Mouse (Mus musculus) MEL (cell line): ENCODE results near the gene Pold3. TPM values are rescaled to one million over a fixed set of nuclear protein-coding genes. Genes with fewer than 3 reads are reported as not detected.

Experiments used
- DNase-seq: peaks from one replicate; pipeline ENCODE4 v3.0.0; 2011; ENCODE audit warnings: low read depth, low spot score
- H3K27ac ChIP-seq: 2 replicates; pipeline ENCODE4 v1.5.1; 2012; ENCODE audit warnings: low read depth, mild to moderate bottlenecking, control low read depth, low read length, moderate library complexity; ENCODE audit not compliant: control insufficient read depth
- H3K27me3 ChIP-seq, 2 experiments: fragments of 150-350 bp in 1 of 2; sonication (generic) in 1 of 2; 2 replicates each; pipeline ENCODE4 v1.6.1; 2012; ENCODE audit warnings: low read length in 2 of 2, mild to moderate bottlenecking in 2 of 2, improper control_type of control experiment in 1 of 2, moderate library complexity in 1 of 2; ENCODE audit not compliant: insufficient read depth in 2 of 2, control insufficient read depth in 1 of 2
- H3K36me3 ChIP-seq, 2 experiments: 2 replicates each; pipeline ENCODE4 v1.6.1; 2012 to 2014; ENCODE audit warnings: low read length in 2 of 2, improper control_type of control experiment in 1 of 2, inconsistent platforms in 1 of 2, mild to moderate bottlenecking in 1 of 2; ENCODE audit not compliant: insufficient read depth in 2 of 2, control insufficient read depth in 1 of 2
- H3K4me1 ChIP-seq, 2 experiments: fragments of 150-350 bp in 1 of 2; sonication (generic) in 1 of 2; 2 replicates each; pipeline ENCODE4 v1.6.1; 2012; ENCODE audit warnings: low read length in 2 of 2, improper control_type of control experiment in 1 of 2, mild to moderate bottlenecking in 1 of 2; ENCODE audit not compliant: insufficient read depth in 2 of 2, control insufficient read depth in 1 of 2
- H3K4me3 ChIP-seq, 2 experiments: fragments of 150-350 bp in 1 of 2; sonication (generic) in 1 of 2; 2 replicates each; pipeline ENCODE4 v1.5.1; 2012; ENCODE audit warnings: low read depth in 2 of 2, low read length in 2 of 2, mild to moderate bottlenecking in 2 of 2, moderate library complexity in 2 of 2, control low read depth in 1 of 2, improper control_type of control experiment in 1 of 2; ENCODE audit not compliant: control insufficient read depth in 1 of 2, insufficient read depth in 1 of 2
- H3K79me2 ChIP-seq: 2 replicates; pipeline ENCODE4 v1.6.1; 2012; ENCODE audit warnings: mild to moderate bottlenecking, low read length, moderate library complexity; ENCODE audit not compliant: control insufficient read depth, poor library complexity, insufficient read depth
- H3K9ac ChIP-seq: 2 replicates; pipeline ENCODE4 v1.6.1; 2012; ENCODE audit warnings: low read depth, mild to moderate bottlenecking, control low read depth, low read length, moderate library complexity; ENCODE audit not compliant: control insufficient read depth, poor library complexity, severe bottlenecking
- H3K9me3 ChIP-seq: fragments of 150-350 bp; sonication (generic); replicated peaks from 2 replicates; pipeline ENCODE4 v1.6.1; 2012; ENCODE audit warnings: mild to moderate bottlenecking, low read length, improper control_type of control experiment, moderate library complexity; ENCODE audit not compliant: insufficient read depth
- BHLHE40 ChIP-seq: IDR thresholded peaks from 2 replicates; pipeline ENCODE4 v1.6.1; 2012; ENCODE audit warnings: low read depth, mild to moderate bottlenecking, inconsistent platforms, low read length, improper control_type of control experiment, borderline replicate concordance
- CHD1 ChIP-seq: IDR thresholded peaks from 2 replicates; pipeline ENCODE4 v1.6.1; 2012; ENCODE audit warnings: low read depth, mild to moderate bottlenecking, inconsistent platforms, low read length, improper control_type of control experiment
- CHD2 ChIP-seq: IDR thresholded peaks from 2 replicates; pipeline ENCODE4 v1.6.1; 2011; ENCODE audit warnings: low read length, improper control_type of control experiment
- CTCF ChIP-seq, 3 experiments: IDR thresholded peaks in 2 of 3; conservative IDR thresholded peaks in 1 of 3; 2 replicates each; pipeline ENCODE4 v1.5.1; 2011 to 2012; ENCODE audit warnings: low read length in 3 of 3, low read depth in 2 of 3, mild to moderate bottlenecking in 2 of 3, improper control_type of control experiment in 1 of 3, inconsistent platforms in 1 of 3, mixed read lengths in 1 of 3, moderate library complexity in 1 of 3; ENCODE audit not compliant: control insufficient read depth in 1 of 3, insufficient read depth in 1 of 3, poor library complexity in 1 of 3, severe bottlenecking in 1 of 3
- ELF1 ChIP-seq: IDR thresholded peaks from 2 replicates; pipeline ENCODE4 v1.6.1; 2014; ENCODE audit warnings: low read depth, mild to moderate bottlenecking, inconsistent platforms, low read length, improper control_type of control experiment, moderate library complexity
- EP300 ChIP-seq, 2 experiments: IDR thresholded peaks; 2 replicates each; pipeline ENCODE4 v1.6.1; 2011; ENCODE audit warnings: improper control_type of control experiment in 2 of 2, low read length in 2 of 2, low read depth in 1 of 2, mild to moderate bottlenecking in 1 of 2
- ETS1 ChIP-seq: IDR thresholded peaks from 2 replicates; pipeline ENCODE4 v1.6.1; 2012; ENCODE audit warnings: low read depth, mild to moderate bottlenecking, inconsistent platforms, low read length, improper control_type of control experiment, moderate library complexity
- GATA1 ChIP-seq: IDR thresholded peaks from 2 replicates; pipeline ENCODE4 v1.6.1; 2011; ENCODE audit warnings: low read depth, low read length, improper control_type of control experiment
- HCFC1 ChIP-seq: IDR thresholded peaks from 2 replicates; pipeline ENCODE4 v1.6.1; 2012; ENCODE audit warnings: low read depth, mild to moderate bottlenecking, inconsistent platforms, low read length, improper control_type of control experiment, moderate library complexity
- JUND ChIP-seq: IDR thresholded peaks from 2 replicates; pipeline ENCODE4 v1.6.1; 2011; ENCODE audit warnings: low read depth, mild to moderate bottlenecking, improper control_type of control experiment, low read length
- KAT2A ChIP-seq: conservative IDR thresholded peaks from 2 replicates; pipeline ENCODE4 v1.6.1; 2012; ENCODE audit warnings: low read depth, low read length, improper control_type of control experiment, inconsistent platforms
- MAFK ChIP-seq: IDR thresholded peaks from 2 replicates; pipeline ENCODE4 v1.6.1; 2011; ENCODE audit warnings: low read depth, mild to moderate bottlenecking, low read length, improper control_type of control experiment, borderline replicate concordance
- MAZ ChIP-seq: IDR thresholded peaks from 2 replicates; pipeline ENCODE4 v1.6.1; 2012; ENCODE audit warnings: low read depth, mild to moderate bottlenecking, inconsistent platforms, low read length, improper control_type of control experiment
- MYC ChIP-seq: IDR thresholded peaks from 2 replicates; pipeline ENCODE4 v1.6.1; 2011; ENCODE audit warnings: low read depth, mild to moderate bottlenecking, low read length, improper control_type of control experiment, moderate library complexity
- POLR2A ChIP-seq, 2 experiments: IDR thresholded peaks; 2 replicates each; pipeline ENCODE4 v1.6.1; 2011 to 2012; ENCODE audit warnings: low read length in 2 of 2, mild to moderate bottlenecking in 2 of 2, control low read depth in 1 of 2, improper control_type of control experiment in 1 of 2, low read depth in 1 of 2, moderate library complexity in 1 of 2; ENCODE audit not compliant: control insufficient read depth in 1 of 2, insufficient read depth in 1 of 2, poor library complexity in 1 of 2
- RAD21 ChIP-seq: IDR thresholded peaks from 2 replicates; pipeline ENCODE4 v1.6.1; 2011; ENCODE audit warnings: mild to moderate bottlenecking, low read depth, low read length, improper control_type of control experiment
- RCOR1 ChIP-seq: IDR thresholded peaks from 2 replicates; pipeline ENCODE4 v1.6.1; 2012; ENCODE audit warnings: low read depth, mild to moderate bottlenecking, inconsistent platforms, low read length, improper control_type of control experiment
- SMC3 ChIP-seq: IDR thresholded peaks from 2 replicates; pipeline ENCODE4 v1.6.1; 2011; ENCODE audit warnings: low read depth, low read length, improper control_type of control experiment
- TAL1 ChIP-seq: IDR thresholded peaks from 2 replicates; pipeline ENCODE4 v1.6.1; 2012; ENCODE audit warnings: mild to moderate bottlenecking, inconsistent platforms, low read length, moderate library complexity, mixed read lengths
- TBP ChIP-seq: IDR thresholded peaks from 2 replicates; pipeline ENCODE4 v1.8.0; 2011; ENCODE audit warnings: low read depth, low read length, improper control_type of control experiment
- TCF12 ChIP-seq: IDR thresholded peaks from 2 replicates; pipeline ENCODE4 v1.6.1; 2014; ENCODE audit warnings: low read depth, mild to moderate bottlenecking, inconsistent platforms, low read length, improper control_type of control experiment, moderate library complexity
- UBTF ChIP-seq: IDR thresholded peaks from 2 replicates; pipeline ENCODE4 v1.6.1; 2012; ENCODE audit warnings: low read depth, mild to moderate bottlenecking, inconsistent platforms, low read length, improper control_type of control experiment, moderate library complexity, borderline replicate concordance; ENCODE audit not compliant: insufficient read depth
- polyA plus RNA-seq, 2 experiments: library from polyadenylated mRNA; stranded (reverse) in 1 of 2; unstranded in 1 of 2; fragments of >175 nt in 1 of 2; fragments of >200 nt in 1 of 2; gene quantifications; 2 replicates each; pipeline versions ENCODE4 v1.2.1 to v1.2.4; 2012; ENCODE audit warnings: low replicate concordance in 2 of 2, low read depth in 1 of 2; ENCODE audit not compliant: insufficient read length in 2 of 2, insufficient read depth in 1 of 2, missing spikeins in 1 of 2
- total RNA-seq: library from RNA; depleted of rRNA; stranded (reverse); fragments of 300-350 nt; gene quantifications from 2 replicates; pipeline ENCODE4 v1.2.3, GENCODE M21; 2012

Pold3 gene
- total and polyA plus RNA-seq, 3 experiments, result 67.6 to 98.1 TPM; not detected in 1

DNA sequence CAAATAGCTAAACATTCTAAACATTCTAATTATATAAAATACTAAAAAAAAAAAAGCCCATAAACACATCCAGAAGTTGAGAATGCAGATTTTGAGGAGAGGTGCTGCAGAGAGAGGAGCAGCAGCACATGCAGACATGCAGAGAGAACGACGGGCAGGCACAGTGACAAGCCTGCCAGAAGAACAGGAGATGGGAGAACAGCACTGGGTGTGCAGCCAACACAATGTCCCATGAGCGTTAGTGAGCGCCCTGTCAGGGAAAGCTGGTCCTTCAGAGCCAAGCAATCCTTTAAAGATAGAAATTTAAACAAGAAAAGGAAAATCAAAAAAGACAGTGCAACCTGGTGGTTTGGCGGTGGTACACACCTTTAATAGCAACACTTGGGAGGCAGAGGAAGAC is 34.5 kb downstream of the Pold3 start:
- Histone ChIP-seq H3K27ac (no peak overlapping the region), H3K9me3 (no peaks in the 10 kb centered on the region), H3K79me2 (no peaks in the 10 kb centered on the region), H3K27me3 (no peaks in the 10 kb centered on the region), H3K9ac (no peak overlapping the region), H3K4me3 (no peak overlapping the region), H3K4me1 (no peaks in the 10 kb centered on the region), H3K36me3 (peaks cover 0 to 25% of the 10 kb centered on the region in 2 experiments; a peak in 2 of 4 replicates)
- no peak for TF ChIP-seq ETS1
- TF ChIP-seq MYC, result no peak
- TF ChIP-seq ELF1, result no peak
- no peak for TF ChIP-seq EP300 (IDR thresholded peaks at IDR 0.05; ENCODE audit: low read depth in 1 of 2, low read length in 2 of 2)
- no peak for TF ChIP-seq HCFC1
- TF ChIP-seq BHLHE40, result no peak
- no peak for TF ChIP-seq SMC3
- TF ChIP-seq MAFK, result no peak
- DNase-seq, result no peak

DNA sequence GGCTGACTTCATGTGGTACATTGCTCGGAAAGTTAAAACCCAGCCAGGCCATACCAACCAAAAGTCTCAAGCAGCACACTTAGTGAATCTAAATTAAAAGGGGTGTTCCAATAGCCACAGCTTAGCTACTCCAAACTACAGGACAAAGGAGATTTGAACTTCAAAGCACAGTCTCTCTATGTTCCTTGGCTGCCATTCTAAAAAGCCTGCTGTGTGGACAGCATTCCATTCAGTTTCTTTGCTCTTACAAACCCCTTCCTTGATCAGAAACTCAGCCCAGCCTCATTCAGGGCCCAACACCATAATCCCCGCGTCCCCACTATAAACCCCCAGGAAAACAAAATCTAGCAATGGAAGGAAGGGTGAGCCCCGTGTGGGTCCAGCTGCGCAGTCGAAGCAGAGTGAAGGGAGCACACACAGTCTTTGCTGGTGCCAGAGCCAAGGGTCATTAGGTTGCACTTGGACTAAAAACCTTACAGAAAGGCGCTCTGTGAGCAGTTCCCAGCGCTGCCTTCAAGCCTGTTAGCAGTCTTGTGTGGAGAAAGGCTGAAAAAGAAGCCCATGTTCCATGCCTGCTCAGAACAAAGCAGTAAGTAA is 35.1 kb downstream of the Pold3 start:
- no peaks in the 10 kb centered on the region for H3K79me2 ChIP-seq
- peaks cover 0 to 20% of the 10 kb centered on the region in 2 experiments; a peak in 2 of 4 replicates for H3K36me3 ChIP-seq
- no peaks in the 10 kb centered on the region for H3K9me3 ChIP-seq
- no peak for DNase-seq
- H3K27ac ChIP-seq, result no peak overlapping the region
- H3K27me3 ChIP-seq, result no peaks in the 10 kb centered on the region
- no peaks in the 10 kb centered on the region for H3K4me1 ChIP-seq
- no peak overlapping the region for H3K9ac ChIP-seq
- no peak for TF ChIP-seq UBTF
- no peak for TF ChIP-seq POLR2A (IDR thresholded peaks at IDR 0.05; ENCODE audit: control insufficient read depth in 1 of 2, insufficient read depth in 1 of 2, low read depth in 1 of 2, low read length in 2 of 2, poor library complexity in 1 of 2)
- no peak for TF ChIP-seq KAT2A
- TF ChIP-seq MAZ, result no peak
- no peak for TF ChIP-seq EP300 (IDR thresholded peaks at IDR 0.05; ENCODE audit: low read depth in 1 of 2, low read length in 2 of 2)
- TF ChIP-seq MAFK, result no peak
- TF ChIP-seq GATA1, result no peak
- no peak for TF ChIP-seq RAD21
- no peak for TF ChIP-seq CHD2
- TF ChIP-seq CHD1, result no peak
- TF ChIP-seq TBP, result no peak
- no peak for TF ChIP-seq MYC
- no peak for TF ChIP-seq CTCF (IDR thresholded peaks at IDR 0.05 in 2 of 3, conservative IDR thresholded peaks at IDR 0.05 in 1 of 3; ENCODE audit: control insufficient read depth in 1 of 3, insufficient read depth in 1 of 3, low read depth in 2 of 3, low read length in 3 of 3, poor library complexity in 1 of 3, severe bottlenecking in 1 of 3)
- no peak for TF ChIP-seq ETS1
- no peak for TF ChIP-seq RCOR1
- no peak for TF ChIP-seq TAL1
- no peak for TF ChIP-seq JUND
- no peak for TF ChIP-seq TCF12
- H3K4me3 ChIP-seq, result no peak overlapping the region
